Mouse (Mus musculus) gastrocnemius, adult 8-10 months (tissue): ENCODE measurements around the gene Polq. TPM values are rescaled to one million over a fixed set of nuclear protein-coding genes. Genes with fewer than 3 reads are reported as not detected.

ENCODE experiments used
- DNase-seq, 2 experiments: peaks; one replicate each; pipeline ENCODE4 v3.0.0; 2022; ENCODE audit warnings: low spot score in 2 of 2
- total RNA-seq, 4 experiments: library from RNA; stranded (reverse); gene quantifications; 2 replicates each; pipeline ENCODE4 v1.2.4; 2022

The Polq gene
- total RNA-seq, result 1 to 10 TPM in 1 of 4 experiments, under 1 TPM in 3; 0.39 to 1.7 (median 0.52) TPM

GRCm38 (mm10) chr16:37011061-37011921 lies at the start of gene Polq:
Gene Polq, plus strand, starts transcription at chr16:37011786.
- DNase-seq, result peak; percentile 85 to 87

GRCm38 (mm10) chr16:36963415-36963814 lies 48.2 kb upstream of the Polq start:
- no peak for DNase-seq

GRCm38 (mm10) chr16:36979127-36979526 lies 32.5 kb upstream of the Polq start:
- no peak for DNase-seq

DNA sequence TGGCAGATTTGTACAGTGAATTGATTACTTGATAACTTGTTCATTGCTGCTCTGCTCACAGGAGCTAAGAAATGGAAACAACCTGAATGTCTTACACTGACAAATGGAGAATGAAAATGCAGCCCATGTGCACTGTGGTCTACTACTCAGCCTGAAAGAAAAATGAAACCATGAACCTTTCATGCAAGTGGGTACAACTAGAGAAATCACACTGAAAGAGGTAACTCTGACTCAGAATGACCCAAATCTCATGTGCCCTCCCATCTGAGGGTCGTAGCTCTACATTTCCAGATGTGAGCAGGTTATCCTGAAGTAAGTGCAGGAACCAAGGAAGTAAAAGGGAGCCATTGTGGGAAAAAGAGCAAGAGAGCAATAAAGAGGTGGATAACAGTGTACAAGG lies 27.8 kb upstream of the Polq start:
- no peak for DNase-seq

GRCm38 (mm10) chr16:36985636-36986042 lies 25.9 kb upstream of the Polq start:
- DNase-seq, result no peak

GRCm38 (mm10) chr16:36987399-36987798 lies 24.2 kb upstream of the Polq start:
- DNase-seq, result no peak

DNA sequence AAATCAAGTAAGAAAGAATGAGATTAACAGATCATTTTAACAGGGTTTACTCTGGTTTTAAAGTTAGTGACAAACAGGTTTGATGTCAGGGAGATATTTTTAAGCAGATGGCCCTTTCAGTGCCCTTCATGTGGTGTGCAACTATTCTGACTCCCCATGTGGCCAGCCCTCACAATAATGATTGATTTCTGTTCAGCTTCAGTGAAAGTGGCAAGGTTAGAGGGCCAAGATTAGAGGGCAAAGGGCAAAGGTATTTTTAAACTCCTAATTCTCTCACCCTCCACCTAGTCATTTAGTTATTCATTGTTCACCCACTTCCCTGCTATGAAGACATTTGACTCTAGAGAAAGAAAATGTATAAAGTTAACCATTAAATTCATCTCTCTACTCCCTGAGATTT lies 23.5 kb upstream of the Polq start:
- no peak for DNase-seq

DNA sequence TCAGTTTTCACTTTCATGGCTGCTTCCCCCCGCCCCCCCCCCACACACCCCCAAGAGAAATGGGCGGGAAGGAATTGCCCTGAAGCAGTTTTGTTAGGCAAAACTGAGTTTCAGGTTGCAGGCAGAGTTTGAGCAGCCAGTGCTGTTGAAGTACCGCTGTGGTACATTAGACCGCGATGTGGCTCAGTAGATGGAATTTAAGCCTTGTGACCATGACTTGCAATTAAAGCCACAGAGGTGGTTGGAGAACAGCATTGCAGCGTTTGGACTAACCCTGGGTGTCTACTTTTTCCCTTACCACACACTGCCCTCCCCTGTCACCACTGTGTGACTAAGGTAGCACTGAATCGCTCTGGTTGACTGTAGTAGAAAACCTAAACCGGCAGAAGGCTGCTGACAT lies 22.1 kb upstream of the Polq start:
- peak in 1 of 2 experiments; percentile 55 for DNase-seq

- peak in 1 of 2 experiments; percentile 56 for DNase-seq
Measured at GRCm38 (mm10) chr16:36989999-36990625, 21.5 kb upstream of the Polq start, which contains the start of gene Fbxo40. Gene Fbxo40, minus strand, starts transcription at chr16:36990467.

DNA sequence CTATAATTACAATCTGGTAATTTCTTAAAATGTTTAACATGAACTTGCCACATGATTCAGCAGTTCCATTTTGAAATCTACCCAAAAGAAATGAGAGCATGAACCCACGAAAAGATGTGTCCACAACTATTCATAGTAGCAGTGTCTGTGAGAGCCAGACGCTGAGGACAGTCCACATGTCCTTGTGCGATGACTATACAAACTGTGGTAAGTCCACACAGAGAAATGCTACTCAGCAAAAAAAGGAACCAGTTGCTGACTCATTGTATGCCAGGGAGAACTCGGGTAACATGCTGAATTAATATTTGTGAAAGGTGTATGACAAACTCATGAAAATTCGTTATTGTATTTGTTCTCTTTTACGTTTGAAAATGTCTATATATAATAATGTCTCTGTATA lies 13.9 kb upstream of the Polq start:
- no peak for DNase-seq

GRCm38 (mm10) chr16:36999366-36999972 lies 12.1 kb upstream of the Polq start:
- DNase-seq, result no peak

- DNase-seq, result no peak
Measured at GRCm38 (mm10) chr16:37009262-37009661, 2.3 kb upstream of the Polq start.

DNA sequence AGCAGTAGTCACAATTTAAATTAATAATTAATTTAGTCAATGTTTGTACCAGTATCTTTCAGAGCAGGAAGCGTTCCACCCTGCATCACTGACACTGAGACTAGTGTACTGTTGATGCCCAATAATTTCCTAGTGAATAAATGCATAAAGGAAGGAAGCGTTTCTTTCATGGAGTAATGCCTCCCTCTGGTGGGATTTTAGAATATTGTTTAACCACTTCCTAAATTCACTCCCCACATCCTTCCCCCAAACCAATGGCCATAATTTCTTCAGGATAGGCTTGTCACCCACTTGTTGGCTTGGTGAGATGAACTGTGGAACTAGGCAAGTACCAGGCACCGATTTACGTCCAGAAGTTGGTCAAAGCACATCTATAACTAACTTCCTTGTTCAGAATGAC lies 1.2 kb upstream of the Polq start:
- DNase-seq, result no peak

DNA sequence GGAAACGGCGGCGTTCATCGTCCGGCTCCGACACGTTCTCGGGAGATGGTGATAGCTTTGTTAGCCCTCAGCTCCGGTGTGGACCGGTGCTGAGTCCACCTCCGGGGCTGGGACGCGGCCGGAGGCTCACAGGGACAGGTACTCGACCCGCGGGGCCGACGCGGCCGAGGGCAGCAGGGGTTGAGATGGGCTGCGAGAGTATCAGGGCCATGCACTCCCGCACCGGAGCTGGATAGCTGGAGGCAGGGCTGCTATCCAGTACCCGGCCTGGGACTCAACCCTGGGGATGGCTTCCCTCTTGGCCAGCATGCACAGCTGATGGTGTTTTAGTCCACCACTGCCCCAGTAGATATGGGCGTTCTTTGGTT lies 320 bp downstream of the Polq start:
- no peak for DNase-seq

GRCm38 (mm10) chr16:37012336-37012735 lies 750 bp downstream of the Polq start:
- DNase-seq, result no peak

- DNase-seq, result no peak
Measured at GRCm38 (mm10) chr16:37027581-37027980, 16.0 kb downstream of the Polq start.

DNA sequence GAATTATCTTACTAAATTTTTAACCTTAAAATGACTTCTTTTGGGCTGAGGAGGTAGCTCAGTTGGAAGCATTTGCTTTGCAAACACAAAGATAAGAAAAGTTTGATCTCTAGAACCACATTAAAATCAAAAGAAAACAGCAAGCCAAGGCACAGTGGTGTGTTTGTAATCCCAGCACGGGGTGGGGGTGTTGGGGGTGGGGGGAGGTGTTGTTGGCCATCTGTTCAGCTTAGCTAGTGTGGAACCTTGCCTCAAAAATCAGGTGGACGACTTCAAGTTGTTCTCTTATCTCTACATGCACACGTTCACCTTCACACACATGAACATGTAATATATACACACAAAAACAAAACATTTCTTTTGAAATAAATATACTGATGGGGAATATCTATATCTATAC lies 20.4 kb downstream of the Polq start:
- DNase-seq, result no peak

DNA sequence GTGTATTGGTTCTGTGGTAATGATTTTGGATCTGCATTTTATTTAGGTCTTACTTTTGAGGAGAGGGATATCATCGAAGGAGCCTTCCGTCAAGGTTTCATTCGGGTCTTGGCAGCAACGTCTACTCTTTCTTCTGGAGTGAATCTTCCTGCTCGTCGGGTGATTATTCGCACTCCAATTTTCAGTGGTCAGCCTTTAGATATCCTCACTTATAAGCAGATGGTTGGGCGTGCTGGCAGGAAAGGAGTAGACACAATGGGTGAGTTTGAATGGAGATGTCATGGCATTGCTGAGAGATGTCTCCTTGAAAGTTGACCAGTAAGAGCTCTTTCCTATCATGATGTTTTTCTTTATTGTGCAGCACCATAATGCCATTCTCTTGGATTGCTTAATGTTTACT lies 23.2 kb downstream of the Polq start:
- no peak for DNase-seq

- DNase-seq, result no peak
Measured at GRCm38 (mm10) chr16:37059631-37060030, 48.0 kb downstream of the Polq start.

DNA sequence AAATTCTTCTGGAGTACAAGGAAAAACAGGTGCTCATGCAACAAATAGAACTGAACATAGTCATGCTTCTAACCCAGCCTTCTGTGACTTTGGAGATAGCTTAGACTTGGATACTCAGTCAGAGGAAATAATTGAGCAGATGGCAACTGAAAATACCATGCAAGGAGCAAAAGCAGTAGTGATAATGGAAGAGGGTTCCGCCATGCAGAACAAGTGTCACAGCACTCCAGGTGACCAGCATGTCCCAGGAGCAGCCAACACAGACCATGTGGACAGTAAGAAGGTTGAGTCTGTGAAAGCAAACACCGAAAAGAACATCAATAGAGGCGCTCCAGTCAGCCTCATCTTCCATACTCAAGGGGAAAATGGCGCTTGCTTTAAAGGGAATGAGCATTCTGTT lies 49.7 kb downstream of the Polq start:
- DNase-seq, result no peak

GRCm38 (mm10) chr16:37072354-37072753 lies 60.8 kb downstream of the Polq start:
- no peak for DNase-seq

GRCm38 (mm10) chr16:37089648-37090047 lies 78.1 kb downstream of the Polq start:
- DNase-seq, result no peak
